Mouse (Mus musculus) CD4-positive, CD25-positive, alpha-beta regulatory T cell, adult 9 weeks (primary cell): ENCODE data around the gene Awat1. TPM values are rescaled to one million over a fixed set of nuclear protein-coding genes. Genes with fewer than 3 reads are reported as not detected.

Source experiments
- polyA plus RNA-seq: library from polyadenylated mRNA; unstranded; fragments of 100-300 nt; shearing (Covaris generic); gene quantifications from one replicate; pipeline ENCODE4 v1.2.1, GENCODE M21; 2017

Awat1 gene
- polyA plus RNA-seq, result not detected

GRCm38 (mm10) chrX:100571951-100572350, at the start of gene Awat1:
Gene Awat1 (plus strand): TSS chrX:100572251.

GRCm38 (mm10) chrX:100524471-100524870, 47.6 kb upstream of the Awat1 start, which contains the start of gene Dgat2l6:
Gene Dgat2l6 (plus strand): TSS chrX:100524838.

GRCm38 (mm10) chrX:100594791-100595190, 22.7 kb downstream of the Awat1 start, which contains the start of gene P2ry4:
Gene P2ry4 (minus strand): TSS chrX:100594869.

GRCm38 (mm10) chrX:100605314-100605713, 33.3 kb downstream of the Awat1 start, which contains the start of gene Arr3:
Gene Arr3 (plus strand): TSS chrX:100605497.

GRCm38 (mm10) chrX:100625546-100625801, 53.4 kb downstream of the Awat1 start, which contains the start of gene Kif4:
Gene Kif4 (plus strand): TSS chrX:100625737.

GRCm38 (mm10) chrX:100625802-100626793, 54.0 kb downstream of the Awat1 start, which contains the start of gene Pdzd11:
Gene Pdzd11 (minus strand): TSS chrX:100626568.

Other genes starting within 250 kb of the Awat1 start
- not detected for gene Otud6a, start 143.2 kb upstream of the Awat1 start, polyA plus RNA-seq
- not detected for gene Awat2, start 129.5 kb upstream of the Awat1 start, polyA plus RNA-seq
- 40.5 TPM for gene Igbp1, start 78.0 kb upstream of the Awat1 start, polyA plus RNA-seq
- not detected for gene Dgat2l6, start 47.4 kb upstream of the Awat1 start, polyA plus RNA-seq
- gene P2ry4, start 22.6 kb downstream of the Awat1 start, polyA plus RNA-seq, result not detected
- not detected for gene Arr3, start 33.2 kb downstream of the Awat1 start, polyA plus RNA-seq
- 1.9 TPM for gene Kif4, start 53.5 kb downstream of the Awat1 start, polyA plus RNA-seq
- gene Pdzd11, start 54.3 kb downstream of the Awat1 start, polyA plus RNA-seq, result 52.3 TPM
- not detected for gene Gdpd2, start 157.6 kb downstream of the Awat1 start, polyA plus RNA-seq
- 15.7 TPM for gene Dlg3, start 195.5 kb downstream of the Awat1 start, polyA plus RNA-seq